Mouse (Mus musculus): ENCODE measurements around the gene Gatad1.
"Not testable (repeated sequence)": the region's sequence is repeated elsewhere in the genome, so short reads cannot be mapped to it uniquely, and the experiment has no call there.

The Gatad1 gene

DNA sequence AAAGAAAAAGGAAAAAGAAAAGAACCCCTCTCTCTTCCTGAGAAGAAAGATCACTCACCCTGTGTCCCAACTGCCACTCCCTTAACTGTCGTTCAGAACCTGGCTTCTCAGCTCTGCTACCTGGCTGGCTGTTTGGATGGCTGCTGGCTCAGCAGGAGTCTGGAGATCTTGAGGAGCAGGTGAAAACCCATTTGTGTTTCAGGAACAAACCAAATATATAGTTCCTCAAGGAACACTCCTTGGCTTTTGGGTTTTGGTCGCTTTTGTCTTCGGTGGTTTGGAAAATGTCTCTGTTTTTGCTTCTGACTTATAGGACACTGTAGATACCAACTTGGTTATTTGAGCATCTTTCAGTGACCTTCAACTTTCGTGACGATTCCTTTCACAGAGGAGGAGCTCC lies at the start of gene Gatad1:
Gatad1 (minus strand) TSS at position 101 of the 400 bp plus-strand sequence.
- no peak for DNase-seq (ENCODE audit: low spot score in 2 of 2)

DNA sequence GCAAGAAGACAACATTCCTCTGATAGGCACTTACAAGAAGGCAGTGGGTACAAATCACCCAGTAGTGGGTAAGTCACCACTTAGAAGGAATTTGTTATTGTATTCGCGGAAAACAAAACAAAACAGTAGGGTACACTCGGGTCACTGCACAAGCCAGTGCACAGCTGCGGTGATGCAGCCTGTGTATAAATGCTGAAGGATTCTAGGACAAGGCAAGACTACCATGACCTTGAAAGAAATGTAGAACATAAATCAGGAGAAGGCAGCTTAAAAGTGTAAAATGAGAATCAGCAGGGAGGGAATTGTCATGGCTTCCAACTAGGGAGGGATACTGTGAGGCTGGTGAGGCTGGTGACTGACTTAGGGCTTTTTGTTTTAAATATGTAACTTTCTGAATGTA lies 45.2 kb upstream of the Gatad1 start:
- no peak for DNase-seq (ENCODE audit: low spot score in 2 of 2)

DNA sequence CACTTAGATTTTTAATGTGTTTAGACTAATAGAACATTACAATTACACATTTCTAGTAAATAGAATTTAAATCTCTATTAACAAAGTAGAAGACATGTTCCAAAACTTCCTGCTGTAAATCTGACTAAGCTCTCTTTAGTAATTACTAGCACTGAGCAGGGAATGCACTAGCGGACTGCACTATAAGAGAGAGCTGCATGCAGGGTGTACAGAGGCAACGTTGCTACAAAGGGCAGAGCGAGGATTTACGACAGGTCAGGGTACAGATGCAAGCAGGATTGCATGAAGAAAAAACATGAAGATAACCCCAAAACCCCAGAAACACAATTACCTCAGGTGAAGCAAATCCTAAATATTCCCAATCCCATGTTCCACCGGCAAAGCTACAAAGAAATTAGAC lies 43.0 kb upstream of the Gatad1 start:
- DNase-seq (ENCODE audit: low spot score in 2 of 2), result no peak

DNA sequence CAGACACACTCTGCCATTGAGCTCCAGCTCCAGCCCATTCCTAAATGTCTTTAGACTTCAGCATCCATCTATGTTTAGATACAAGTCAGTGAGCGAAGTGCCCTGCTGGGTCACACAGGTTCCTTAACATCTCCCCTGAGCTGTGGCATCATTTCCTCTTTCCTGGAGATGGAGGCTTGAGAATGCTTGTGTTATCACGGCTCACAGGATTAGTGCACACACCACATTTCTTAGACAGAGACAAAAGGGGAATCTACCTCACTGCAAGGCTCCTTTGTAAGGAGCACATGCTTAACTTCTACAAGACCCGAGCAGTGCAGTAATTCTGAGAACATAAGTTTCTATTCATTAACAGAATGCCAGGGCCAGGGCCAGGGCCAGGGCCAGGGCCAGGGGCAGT lies 39.0 kb upstream of the Gatad1 start:
- no peak for DNase-seq (ENCODE audit: low spot score in 2 of 2)

DNA sequence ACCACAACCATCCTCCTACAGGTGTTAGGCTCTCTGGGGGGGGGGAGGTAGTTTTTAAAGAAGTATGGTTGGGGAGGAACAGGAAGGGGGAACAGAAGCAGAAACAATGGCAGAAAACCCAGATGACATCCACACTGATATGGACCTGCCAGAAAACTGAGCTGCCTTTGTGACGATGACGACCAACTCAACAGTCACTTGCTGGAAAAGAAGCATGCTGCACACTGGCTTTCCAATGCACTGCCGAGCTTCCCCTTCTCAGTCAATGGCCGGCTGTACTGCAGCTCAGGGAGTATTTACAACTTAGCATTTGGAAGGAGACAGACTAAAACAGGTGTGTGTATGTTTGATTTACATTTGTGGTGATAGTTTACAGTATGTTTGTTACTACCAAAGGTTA lies 38.2 kb upstream of the Gatad1 start:
- DNase-seq (ENCODE audit: low spot score in 2 of 2), result no peak

DNA sequence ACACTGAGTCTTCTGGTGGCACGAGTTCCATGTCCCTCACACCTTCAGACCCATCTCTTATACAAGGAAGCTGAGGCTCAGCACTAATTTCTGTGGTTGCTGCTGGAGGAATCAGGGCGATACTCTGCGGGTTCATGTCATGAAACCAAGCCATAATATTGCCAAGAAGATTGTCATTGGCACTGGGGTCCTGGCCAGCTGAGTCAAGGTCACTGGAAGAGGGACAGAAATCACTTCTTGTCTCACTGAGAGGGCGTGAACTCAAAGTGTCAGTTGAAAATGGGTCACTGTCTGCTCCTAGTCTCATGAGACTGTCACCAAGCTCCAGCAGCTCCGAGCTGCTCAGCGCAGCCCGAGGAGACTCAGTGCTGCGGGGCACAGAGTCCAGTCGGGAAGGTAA lies 36.0 kb upstream of the Gatad1 start:
- DNase-seq (ENCODE audit: low spot score in 2 of 2), result no peak

DNA sequence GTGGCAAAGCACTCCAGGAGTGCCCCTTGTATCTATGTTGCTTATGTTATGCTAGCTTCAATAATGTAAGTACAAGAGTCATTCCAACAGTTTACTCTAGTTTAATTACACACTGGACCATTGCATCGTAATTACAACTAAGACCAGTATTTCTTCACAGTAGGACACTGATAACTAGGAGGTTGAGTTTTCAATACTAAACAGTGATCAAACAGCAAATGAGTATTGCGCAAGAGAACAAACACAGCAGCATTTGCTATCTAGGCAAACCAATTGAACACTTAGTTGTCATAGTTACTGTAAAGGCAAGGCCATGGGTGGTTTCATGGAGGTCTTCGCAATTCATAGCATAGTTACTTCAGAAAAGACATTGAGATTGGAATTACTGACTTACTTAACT lies 34.3 kb upstream of the Gatad1 start:
- DNase-seq (ENCODE audit: low spot score in 2 of 2), result no peak

DNA sequence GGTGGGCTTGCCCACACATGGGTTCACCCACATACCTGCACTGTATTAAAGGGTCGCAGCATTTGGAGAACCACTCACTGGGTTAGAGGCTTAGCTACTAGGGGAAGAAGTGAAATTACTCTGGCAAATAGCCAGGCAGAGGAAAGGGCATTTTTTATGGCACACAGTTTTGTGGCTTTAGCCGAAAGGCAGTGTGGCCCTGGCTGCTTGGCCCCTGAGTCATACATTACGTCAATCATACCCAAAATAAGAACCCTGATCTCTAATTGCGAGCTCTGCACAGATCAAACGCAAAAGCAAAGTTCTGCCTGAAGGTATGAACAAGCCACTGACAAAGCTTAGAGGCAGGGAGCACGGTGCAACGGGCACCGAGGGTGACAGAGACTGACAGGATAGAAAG lies 31.3 kb upstream of the Gatad1 start:
- no peak for DNase-seq (ENCODE audit: low spot score in 2 of 2)

DNA sequence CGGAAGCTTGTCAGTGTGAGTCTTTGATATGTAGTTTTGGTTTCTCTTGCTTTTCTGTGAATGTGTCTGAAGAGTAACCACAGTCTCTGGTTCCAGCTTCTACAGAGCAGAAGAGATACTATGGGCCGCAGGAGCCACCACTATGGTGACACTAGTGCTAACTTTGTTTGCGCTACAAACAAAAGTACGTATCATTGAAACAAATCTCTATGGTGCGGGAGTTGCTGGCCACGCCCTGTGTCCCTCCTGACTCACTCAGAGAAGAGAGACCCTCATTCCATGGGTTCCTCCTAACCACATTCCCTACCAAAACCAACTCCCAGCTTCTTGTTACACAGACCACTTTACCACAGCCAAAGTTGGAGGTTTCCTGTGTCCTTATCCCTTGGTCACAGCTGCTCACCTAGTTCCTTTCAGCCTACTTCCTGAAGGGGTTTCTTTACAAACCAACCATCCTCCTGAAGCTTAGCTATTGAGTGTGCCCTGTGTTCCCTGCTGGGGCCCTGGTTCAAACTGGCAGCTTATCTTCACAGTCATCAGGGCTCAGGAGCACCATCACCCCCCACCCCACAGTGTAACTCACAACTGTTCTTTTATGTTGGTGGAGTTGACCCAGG lies 13.1 kb upstream of the Gatad1 start:
- no peak for DNase-seq (ENCODE audit: low spot score in 2 of 2)

DNA sequence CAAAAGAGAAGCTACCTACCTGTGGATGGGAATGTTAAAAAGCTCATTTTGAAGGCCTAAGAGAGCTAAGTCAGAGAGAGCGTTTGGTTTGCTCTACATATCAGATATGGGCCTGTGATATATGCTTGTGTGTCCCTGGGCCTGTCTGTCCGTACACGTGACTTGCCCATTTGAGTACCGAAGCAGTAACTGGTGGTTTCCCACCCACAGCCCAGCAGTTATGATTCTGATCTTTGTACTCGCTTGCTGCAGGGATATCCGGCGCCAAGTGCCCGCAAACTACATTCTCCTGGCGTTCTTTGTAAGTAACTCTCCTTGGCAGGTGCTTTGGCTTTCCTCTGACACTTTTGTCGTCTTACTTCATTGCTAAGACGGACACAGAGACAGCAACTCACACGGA lies 9.6 kb upstream of the Gatad1 start:
- no peak for DNase-seq (ENCODE audit: low spot score in 2 of 2)

DNA sequence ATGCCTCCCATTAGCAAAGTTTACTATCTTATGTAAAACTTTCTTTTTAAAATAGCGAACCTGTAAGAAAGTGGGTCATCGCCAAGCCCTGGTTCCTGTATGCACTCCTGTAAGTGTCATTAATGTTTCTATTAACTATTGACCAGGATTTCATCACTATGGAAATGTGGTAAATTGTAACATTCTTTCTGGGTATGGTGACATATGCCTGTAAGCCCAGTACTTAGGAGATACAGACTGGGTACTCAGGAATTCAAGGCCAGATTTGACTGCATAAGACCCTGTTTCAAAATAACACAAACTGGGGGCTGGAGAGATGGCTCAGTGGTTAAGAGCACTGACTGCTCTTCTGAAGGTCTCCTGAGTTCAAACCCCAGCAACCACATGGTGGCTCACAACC lies 8.2 kb upstream of the Gatad1 start:
- DNase-seq (ENCODE audit: low spot score in 2 of 2), result no peak

DNA sequence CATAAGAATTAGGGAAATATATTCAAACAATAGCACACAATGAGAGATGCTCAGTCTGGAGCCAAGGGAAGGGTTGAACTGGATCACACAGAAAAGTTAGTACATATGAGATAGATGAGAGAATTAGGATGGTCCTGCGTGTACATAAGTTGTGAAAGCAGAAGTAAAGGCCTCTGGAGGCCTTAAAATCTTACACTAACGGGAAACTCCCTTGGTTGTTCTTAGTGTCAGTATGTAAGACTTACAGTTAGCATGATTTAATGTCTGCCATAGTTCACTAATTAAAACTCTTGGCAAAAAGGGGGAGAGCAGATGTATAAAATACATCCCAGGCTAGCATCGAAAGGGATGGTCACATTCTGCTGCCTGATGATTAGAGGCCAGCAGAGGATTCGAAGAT lies 3.2 kb downstream of the Gatad1 start:
- DNase-seq (ENCODE audit: low spot score in 2 of 2), result no peak

DNA sequence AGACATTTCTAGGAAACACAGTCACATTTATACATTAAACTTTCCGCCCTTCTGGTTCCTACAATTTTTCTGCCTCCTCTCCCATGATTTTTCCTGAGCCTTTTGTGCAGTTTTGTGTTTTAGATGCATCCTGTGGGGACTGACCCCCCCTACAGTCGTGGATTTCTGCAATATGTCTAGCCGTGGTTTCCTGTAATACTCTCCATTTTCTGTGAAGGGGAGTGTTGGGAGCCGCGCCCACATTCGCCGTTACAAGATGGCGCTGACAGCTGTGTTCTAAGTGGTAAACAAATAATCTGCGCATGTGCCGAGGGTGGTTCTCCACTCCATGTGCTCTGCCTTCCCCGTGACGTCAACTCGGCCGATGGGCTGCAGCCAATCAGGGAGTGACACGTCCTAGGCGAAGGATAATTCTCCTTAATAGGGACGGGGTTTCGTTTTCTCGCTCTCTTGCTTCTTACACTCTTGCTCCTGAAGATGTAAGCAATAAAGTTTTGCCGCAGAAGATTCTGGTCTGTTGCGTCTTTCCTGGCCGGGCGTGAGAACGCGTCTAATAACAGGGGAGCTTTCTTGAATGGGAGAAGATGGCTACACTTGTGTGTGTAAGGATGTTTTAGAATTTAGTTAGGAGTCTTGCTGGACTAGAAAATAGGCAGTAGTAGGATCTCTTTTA lies 3.9 kb downstream of the Gatad1 start:
- DNase-seq (ENCODE audit: low spot score in 2 of 2), result not testable (repeated sequence)

DNA sequence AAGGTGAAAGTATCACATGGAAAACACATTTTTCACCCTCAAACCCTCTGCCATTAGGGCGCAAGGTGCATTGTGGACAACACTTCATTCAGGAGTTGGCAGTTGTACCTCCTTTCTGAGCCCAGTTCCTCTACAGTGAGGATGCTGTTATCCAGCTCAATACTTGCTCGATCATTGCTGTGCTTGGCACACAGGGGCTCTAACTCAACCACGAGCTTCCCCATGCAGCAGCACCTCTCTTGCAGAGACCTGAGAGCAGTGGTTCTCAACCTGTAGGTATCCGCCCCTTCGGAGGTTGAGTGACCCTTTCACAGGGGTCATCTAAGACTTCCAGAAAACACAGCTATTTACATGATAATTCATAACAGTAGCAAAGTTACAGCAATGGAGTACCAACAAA lies 5.4 kb downstream of the Gatad1 start:
- no peak for DNase-seq (ENCODE audit: low spot score in 2 of 2)

DNA sequence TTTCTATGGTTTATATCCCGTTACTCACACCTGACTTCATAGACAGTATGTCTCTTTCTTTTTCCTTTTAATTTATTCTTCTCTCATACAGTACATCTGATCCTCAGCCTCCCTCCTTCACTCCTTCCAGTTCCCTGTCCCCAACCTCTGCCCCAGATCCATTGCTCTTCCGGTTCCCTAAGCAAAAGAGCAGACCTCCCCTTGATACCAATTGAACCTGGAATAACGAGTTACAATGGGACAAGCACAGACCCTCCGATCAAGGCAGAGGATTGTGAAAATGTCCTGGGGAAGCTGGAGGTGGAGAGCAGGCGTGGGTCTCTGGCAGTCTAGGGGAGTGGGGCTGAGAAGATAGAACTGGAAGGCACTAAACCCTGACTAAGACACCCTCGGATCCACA lies 6.1 kb downstream of the Gatad1 start, which contains the start of gene Tmbim7:
Tmbim7 (plus strand) TSS at position 301 of the 400 bp plus-strand sequence.
- no peak for DNase-seq (ENCODE audit: low spot score in 2 of 2)

DNA sequence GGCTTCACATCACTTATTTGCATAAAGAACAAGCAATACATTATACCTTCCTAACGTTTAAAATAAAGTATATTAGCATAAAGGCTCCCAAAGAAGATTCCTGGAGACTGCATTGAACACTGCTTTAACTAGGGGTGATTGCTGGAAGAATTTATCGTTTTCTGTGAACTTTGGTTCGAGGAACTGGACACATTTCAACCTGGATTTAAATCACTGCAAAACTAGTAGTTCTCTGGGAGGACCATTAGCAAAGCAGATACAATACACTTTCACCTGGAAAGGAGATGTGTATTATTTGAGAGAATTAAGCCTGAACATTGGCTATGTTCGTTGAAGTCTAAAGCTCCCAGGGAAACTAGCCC lies 8.2 kb downstream of the Gatad1 start:
- no peak for DNase-seq (ENCODE audit: low spot score in 2 of 2)

DNA sequence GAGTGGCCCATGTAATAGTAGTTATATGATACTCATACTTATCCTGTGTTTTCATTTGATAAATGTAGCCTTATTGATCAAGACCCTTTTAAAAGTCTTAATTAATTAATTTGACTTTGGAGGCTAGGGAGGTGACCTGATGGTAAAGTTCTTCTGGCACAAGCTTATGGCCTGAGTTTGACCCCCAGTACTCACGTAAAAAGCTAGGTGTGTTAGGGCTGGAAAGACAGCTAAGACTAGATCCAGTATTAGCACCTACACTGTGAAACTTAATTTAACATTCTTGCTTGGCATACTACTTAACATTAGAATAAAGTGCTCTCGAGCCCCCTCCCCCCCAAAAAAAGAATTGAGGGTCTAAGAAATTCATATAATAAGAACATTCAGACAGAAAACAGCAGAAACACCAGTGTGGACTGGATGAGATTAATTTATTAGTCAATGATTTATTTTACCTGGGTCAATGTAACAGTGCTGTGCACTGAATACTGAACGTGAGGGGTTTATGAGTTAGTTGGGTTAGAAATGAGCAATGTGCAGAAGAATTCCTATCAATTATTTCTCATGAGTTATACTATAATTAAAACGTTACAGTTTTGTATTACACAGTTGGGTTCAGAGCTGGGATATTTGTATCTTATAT lies 8.7 kb downstream of the Gatad1 start:
- no peak for DNase-seq (ENCODE audit: low spot score in 2 of 2)

DNA sequence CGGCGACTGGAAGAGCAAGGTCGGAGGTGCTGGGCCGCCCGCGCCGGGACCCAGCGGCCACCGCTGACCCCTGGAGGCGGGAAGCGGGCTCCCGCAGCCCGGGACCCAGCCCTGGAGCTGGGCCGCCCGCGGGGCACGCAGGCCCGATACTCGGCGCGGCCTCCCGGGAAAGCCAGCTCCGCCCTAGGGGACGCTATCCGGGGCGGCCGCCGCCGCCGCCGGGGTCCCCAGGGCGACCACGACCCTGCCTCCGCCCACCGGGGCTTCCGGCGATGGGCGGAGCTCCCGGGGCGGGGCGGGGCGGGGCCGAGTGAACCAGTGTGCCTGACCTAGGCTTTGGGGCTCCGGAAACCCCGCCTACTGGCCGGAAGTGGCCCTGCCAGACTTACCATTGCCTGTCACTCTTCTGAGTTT lies 9.3 kb downstream of the Gatad1 start:
- DNase-seq (ENCODE audit: low spot score in 2 of 2), result peak; percentile 69 to 70

DNA sequence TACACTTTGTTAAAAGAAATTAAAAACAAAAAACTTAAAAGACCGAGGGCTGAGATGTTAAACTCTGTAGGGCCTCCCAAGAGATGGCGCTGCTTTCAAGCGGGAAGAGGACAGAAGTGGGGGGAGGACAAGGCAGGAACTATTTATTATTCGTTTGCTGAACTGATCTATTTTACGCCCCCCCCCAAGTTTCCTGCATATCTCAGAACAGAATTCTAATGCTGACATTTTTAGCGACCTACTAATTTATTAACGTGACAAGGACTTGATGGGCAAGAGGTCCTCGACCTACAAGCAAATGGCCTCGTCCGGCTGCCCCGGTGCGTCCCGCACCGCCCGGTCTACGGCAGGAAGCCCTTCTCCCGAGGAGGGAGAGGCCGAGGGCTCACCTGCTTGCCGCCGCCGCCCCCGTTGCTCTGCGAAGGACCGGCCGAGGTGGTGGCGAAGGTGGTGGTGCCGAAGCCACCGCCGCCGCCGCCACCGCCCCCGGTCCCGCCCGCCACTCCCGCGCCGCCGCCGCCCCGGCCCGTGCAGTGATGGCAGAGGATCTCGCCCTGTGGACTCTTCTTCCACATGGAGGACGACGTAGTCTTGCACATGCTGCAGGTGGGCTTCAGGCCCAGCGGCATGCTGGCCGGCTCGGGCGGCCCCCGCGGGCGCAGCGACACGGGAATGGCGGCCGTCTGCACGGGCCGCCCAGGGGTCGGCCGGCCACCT lies 9.8 kb downstream of the Gatad1 start:
- peak in 1 of 2 experiments; percentile 23 for DNase-seq (ENCODE audit: low spot score in 2 of 2)

DNA sequence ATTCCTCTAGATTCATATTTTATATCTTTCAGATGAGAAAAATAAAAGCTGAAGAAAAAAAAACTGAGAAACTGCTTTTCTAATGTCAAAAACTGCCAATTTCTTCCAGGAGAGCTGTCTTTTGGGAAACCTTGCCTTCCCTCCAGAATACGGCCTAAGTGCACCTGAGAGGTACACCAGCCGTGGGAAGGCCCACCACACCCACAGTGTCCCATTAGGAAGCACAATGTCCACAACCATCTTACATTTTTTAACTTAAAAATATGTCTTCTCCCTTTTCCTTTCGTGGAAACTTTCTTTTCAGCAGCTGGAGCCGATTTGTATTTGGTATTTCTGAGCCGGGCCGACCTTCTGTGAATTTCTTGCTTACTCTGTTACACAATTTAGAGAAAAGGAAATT lies 10.4 kb downstream of the Gatad1 start:
- no peak for DNase-seq (ENCODE audit: low spot score in 2 of 2)

DNA sequence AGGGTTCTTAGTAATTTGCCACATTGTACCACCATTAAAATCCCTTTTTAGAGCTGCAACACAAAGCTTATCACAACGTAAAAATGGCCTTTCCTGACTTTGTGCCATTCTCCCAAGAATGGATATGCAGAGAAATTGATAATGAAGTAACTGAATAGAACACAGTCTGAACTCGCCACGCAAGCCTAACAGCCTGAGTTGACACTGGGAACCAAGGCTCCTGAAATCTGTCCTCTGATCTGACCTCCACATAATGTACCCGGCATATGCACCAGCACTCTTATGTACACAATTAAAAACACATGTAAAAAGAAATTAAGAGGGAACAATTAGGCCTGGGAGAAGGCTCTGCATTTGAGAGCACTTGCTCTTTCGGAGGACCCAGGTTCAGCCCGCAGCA lies 11.7 kb downstream of the Gatad1 start:
- no peak for DNase-seq (ENCODE audit: low spot score in 2 of 2)

DNA sequence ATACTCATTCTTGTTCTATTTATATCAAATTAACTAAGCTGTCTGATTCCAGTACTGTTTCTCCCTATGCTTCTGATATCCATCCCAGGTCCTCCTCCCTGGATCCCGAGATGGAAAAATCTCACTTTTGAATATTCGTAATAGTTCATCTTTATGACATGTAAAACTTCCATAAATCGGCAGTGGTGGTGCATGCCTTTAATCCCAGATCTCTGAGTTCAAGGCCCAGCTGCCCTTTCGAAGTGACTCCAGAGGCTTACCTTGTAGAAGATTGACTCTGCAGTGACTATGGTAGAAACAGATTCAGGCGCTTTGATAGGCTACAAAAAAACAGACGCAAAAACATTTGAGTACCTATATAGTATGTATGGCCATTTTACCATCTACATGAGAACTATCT lies 12.4 kb downstream of the Gatad1 start:
- no peak for DNase-seq (ENCODE audit: low spot score in 2 of 2)

DNA sequence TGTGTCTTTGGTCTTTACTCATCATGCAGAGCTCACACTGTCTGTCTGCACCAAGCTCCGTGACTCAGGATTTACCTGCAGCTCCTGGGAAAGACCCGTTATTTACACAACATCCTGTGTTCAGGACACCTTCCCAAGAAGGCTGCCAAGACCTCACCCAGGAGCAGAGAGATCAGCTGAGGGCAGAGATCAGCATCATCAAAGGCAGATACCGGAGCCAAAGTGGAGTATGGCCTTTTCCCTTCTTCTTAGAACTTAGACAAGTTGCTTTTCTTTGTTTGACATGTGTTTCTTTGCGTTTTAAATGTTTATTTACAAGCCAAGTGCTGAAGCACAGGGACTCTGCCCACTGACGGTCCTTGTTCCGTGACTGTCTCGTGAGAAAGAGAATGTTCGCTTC lies 21.7 kb downstream of the Gatad1 start:
- no peak for DNase-seq (ENCODE audit: low spot score in 2 of 2)

All from frontal cortex, postnatal 14 days (tissue).